In the genomic region with DNA sequence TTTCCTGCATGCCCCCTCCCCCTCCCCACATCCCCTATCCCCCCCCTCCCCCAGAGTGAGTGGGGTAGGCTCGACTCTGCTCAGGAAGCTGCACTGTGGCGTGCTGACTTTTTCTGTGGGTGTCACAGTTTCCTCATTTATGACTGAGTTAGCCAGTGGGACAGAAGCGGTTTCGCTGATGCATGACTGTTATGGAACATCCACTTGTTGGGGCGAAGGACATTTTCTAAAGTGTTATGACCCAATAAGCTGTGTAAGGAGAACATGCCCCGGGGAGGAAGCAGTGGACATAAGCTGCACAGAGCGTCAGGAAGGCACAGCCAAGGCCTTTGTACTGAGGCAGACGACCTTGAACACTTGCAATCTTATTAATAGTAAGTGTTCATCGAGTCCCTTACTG, we compare ENCODE assay signal across 11 mouse cellular contexts. TPM values are rescaled to one million over a fixed set of nuclear protein-coding genes. Genes with fewer than 3 reads are reported as not detected.
A peak's percentile ranks its signal among the peaks of the same experiment; 100 is the strongest.
DNase-seq lines count a peak whose midpoint lies in the region; ATAC-seq and TF ChIP-seq lines count a peak whose summit lies in the region.
"Had no signal": no experiment of that assay in that cellular context is flagged by ENCODE, and none has a peak within 500 bp of the region (broad histone marks: within the 10 kb centered on the region; RNA-seq: fewer than 3 reads in every experiment).

No protein-coding gene starts in this region.

- peak; percentile 60 for ATAC-seq in CD4-positive, CD25-positive, alpha-beta regulatory T cell, adult 4 months
- peak; percentile 88 for ATAC-seq in common myeloid progenitor, adult 5-6 weeks (replicated peaks; ENCODE audit: low read depth, poor library complexity, severe bottlenecking)
- ATAC-seq: hindbrain, embryonic 16.5 days had no signal

- H3K4me3 ChIP-seq in liver, adult 2 months (ENCODE audit: insufficient read depth, low read depth, low read length): no peak overlapping the region
- H3K4me3 ChIP-seq: forebrain, embryonic 10.5 days; heart, embryonic 10.5 days; limb, embryonic 10.5 days had no signal

- WGBS in liver, adult 2 months: 76% methylated on average over 9 of the region's 9 CpGs

- H3K36me3 ChIP-seq in liver, adult 2 months (ENCODE audit: control insufficient read depth, insufficient read depth, low read length): no peaks in the 10 kb centered on the region; the same call in 1 of the 2 replicates
- no peaks in the 10 kb centered on the region; the same call in 1 of the 2 replicates for H3K36me3 ChIP-seq in splenic B cell, adult 2 months (ENCODE audit: control insufficient read depth, insufficient read depth, low read length, poor library complexity, severe bottlenecking)

- no peaks in the 10 kb centered on the region for H3K27me3 ChIP-seq in liver, adult 2 months (ENCODE audit: control insufficient read depth, insufficient read depth, low read length)
- H3K27me3 ChIP-seq in splenic B cell, adult 2 months (ENCODE audit: control insufficient read depth, insufficient read depth, low read length, poor library complexity, severe bottlenecking): no peaks in the 10 kb centered on the region

- TF ChIP-seq POLR2A in liver, adult 2 months (IDR thresholded peaks at IDR 0.05; ENCODE audit: extremely low read depth, insufficient read depth, low read length): no peak

- no peak overlapping the region for H3K27ac ChIP-seq in liver, adult 2 months (replicated peaks; ENCODE audit: insufficient read depth, low read depth, low read length)
- H3K27ac ChIP-seq: forebrain, embryonic 10.5 days; heart, embryonic 10.5 days; limb, embryonic 10.5 days had no signal

- no peak for TF ChIP-seq CTCF in liver, adult 2 months (IDR thresholded peaks at IDR 0.05; ENCODE audit: low read depth, low read length)

- H3K4me1 ChIP-seq in liver, adult 2 months (ENCODE audit: control insufficient read depth, insufficient read depth, low read length): no peaks in the 10 kb centered on the region
- H3K4me1 ChIP-seq: forebrain, embryonic 10.5 days; heart, embryonic 10.5 days had no signal

- peak; percentile 20 for DNase-seq in liver, adult 2 months (ENCODE audit: extremely low read depth, low read depth, low spot score)
- no peak for DNase-seq in liver
- peak; percentile 41 for DNase-seq in splenic B cell, adult 2 months (ENCODE audit: low read depth, low spot score)
- no peak for DNase-seq in retina, postnatal 1 day
- no peak for DNase-seq in natural killer cell, adult 2 months (ENCODE audit: low spot score in 2 of 2)

- no peaks in the 10 kb centered on the region for H3K79me2 ChIP-seq in liver, adult 2 months (ENCODE audit: control insufficient read depth, insufficient read depth, low read length)

- H3K9ac ChIP-seq in liver, adult 2 months (ENCODE audit: low read depth, low read length): no peak overlapping the region

RNA-seq across cellular contexts. Expression of a gene that starts 29.7 kb away (rescaled TPM):
- 36.6 and 77.5 TPM in 2 replicates for total RNA-seq in liver, adult 2 months (2014; rRNA removed)
- polyA plus RNA-seq in liver, adult 2 months (2012; rRNA removed): 29.1 and 42.3 TPM in 2 replicates
- 10 to 100 TPM; 37.4 to 41.7 TPM for polyA plus RNA-seq in CD4-positive, CD25-positive, alpha-beta regulatory T cell, adult 4 months (2017; shearing (Covaris generic))
- 47.9 and 72.0 TPM in 2 replicates for total RNA-seq in common myeloid progenitor, adult 5-6 weeks (2017)

Comparison
In these comparisons a context has a peak if more than half of its experiments do, and no peak if none do; other contexts are left out.
1. DNase-seq: peak in liver, adult 2 months (single experiment) and splenic B cell, adult 2 months (single experiment); none in liver (single experiment), retina, postnatal 1 day (single experiment) and natural killer cell, adult 2 months (0 of 2).